Mouse (Mus musculus): ENCODE measurements at regions not wholly inside any gene's neighbourhood (a gene's known extent, or its start where the extent isn't known, plus 50 kb on each side); places are given as distances from the start of the nearest gene placed in this dataset.
A peak's percentile ranks its signal among the peaks of the same experiment; 100 is the strongest.
"Not testable (repeated sequence)": the region's sequence is repeated elsewhere in the genome, so short reads cannot be mapped to it uniquely, and the experiment has no call there.

- not testable (repeated sequence) for H3K4me2 ChIP-seq (ENCODE audit: low read depth); H3K4me1 ChIP-seq (ENCODE audit: control insufficient read depth, insufficient read depth, low read length); H3K27ac ChIP-seq (ENCODE audit: low read depth, low read length); ATAC-seq (ENCODE audit: insufficient read depth, low FRiP score, low TSS enrichment); H3K9ac ChIP-seq (ENCODE audit: low read length); DNase-seq (ENCODE audit: low spot score); H3K27me3 ChIP-seq (ENCODE audit: control insufficient read depth, insufficient read depth, low read length); H3K9me3 ChIP-seq (ENCODE audit: control insufficient read depth, low read length); H3K36me3 ChIP-seq (ENCODE audit: control insufficient read depth, insufficient read depth, low read length); H3K4me3 ChIP-seq (ENCODE audit: low read depth, low read length)
- 76% methylated on average over 3 of the region's 4 CpGs for WGBS
These were observed 188.2 kb upstream of the Asap2 start for GRCm38 (mm10) chr12:20802027-20802426.

GRCm38 (mm10) chr12:20805466-20805865, 184.8 kb upstream of the Asap2 start:
- 93% methylated on average over 4 of the region's 5 CpGs for WGBS
- not testable (repeated sequence) for H3K27ac ChIP-seq (ENCODE audit: low read depth, low read length); H3K4me3 ChIP-seq (ENCODE audit: low read depth, low read length); H3K9me3 ChIP-seq (ENCODE audit: control insufficient read depth, low read length); H3K9ac ChIP-seq (ENCODE audit: low read length); ATAC-seq (ENCODE audit: insufficient read depth, low FRiP score, low TSS enrichment); H3K4me2 ChIP-seq (ENCODE audit: low read depth); H3K4me1 ChIP-seq (ENCODE audit: control insufficient read depth, insufficient read depth, low read length); H3K36me3 ChIP-seq (ENCODE audit: control insufficient read depth, insufficient read depth, low read length); H3K27me3 ChIP-seq (ENCODE audit: control insufficient read depth, insufficient read depth, low read length); DNase-seq (ENCODE audit: low spot score)

- Histone ChIP-seq H3K36me3 (ENCODE audit: control insufficient read depth, insufficient read depth, low read length) (no peaks in the 10 kb centered on the region), H3K4me3 (ENCODE audit: low read depth, low read length) (no peak overlapping the region), H3K27ac (ENCODE audit: low read depth, low read length) (no peak overlapping the region), H3K4me2 (ENCODE audit: low read depth) (no peak overlapping the region), H3K27me3 (ENCODE audit: control insufficient read depth, insufficient read depth, low read length) (no peaks in the 10 kb centered on the region), H3K9ac (ENCODE audit: low read length) (no peak overlapping the region), H3K4me1 (ENCODE audit: control insufficient read depth, insufficient read depth, low read length) (no peaks in the 10 kb centered on the region), H3K9me3 (ENCODE audit: control insufficient read depth, low read length) (peaks cover 4% of the 10 kb centered on the region; the same call in 1 of the 2 replicates)
- WGBS = 94% methylated on average over 2 of the region's 2 CpGs
- no peak for ATAC-seq (ENCODE audit: insufficient read depth, low FRiP score, low TSS enrichment)
- no peak for DNase-seq (ENCODE audit: low spot score)
These were observed 183.6 kb upstream of the Asap2 start for GRCm38 (mm10) chr12:20806681-20807080.

GRCm38 (mm10) chr12:20813836-20814235, 176.4 kb upstream of the Asap2 start:
- H3K4me3 ChIP-seq (ENCODE audit: low read depth, low read length); DNase-seq (ENCODE audit: low spot score); H3K27me3 ChIP-seq (ENCODE audit: control insufficient read depth, insufficient read depth, low read length); H3K9me3 ChIP-seq (ENCODE audit: control insufficient read depth, low read length); H3K27ac ChIP-seq (ENCODE audit: low read depth, low read length); H3K36me3 ChIP-seq (ENCODE audit: control insufficient read depth, insufficient read depth, low read length); H3K4me1 ChIP-seq (ENCODE audit: control insufficient read depth, insufficient read depth, low read length); H3K4me2 ChIP-seq (ENCODE audit: low read depth); ATAC-seq (ENCODE audit: insufficient read depth, low FRiP score, low TSS enrichment); H3K9ac ChIP-seq (ENCODE audit: low read length): not testable (repeated sequence)
- WGBS = 82% methylated on average over 6 of the region's 6 CpGs

- DNase-seq (ENCODE audit: low spot score); H3K9ac ChIP-seq (ENCODE audit: low read length); ATAC-seq (ENCODE audit: insufficient read depth, low FRiP score, low TSS enrichment); H3K27me3 ChIP-seq (ENCODE audit: control insufficient read depth, insufficient read depth, low read length); H3K36me3 ChIP-seq (ENCODE audit: control insufficient read depth, insufficient read depth, low read length); H3K4me1 ChIP-seq (ENCODE audit: control insufficient read depth, insufficient read depth, low read length); H3K27ac ChIP-seq (ENCODE audit: low read depth, low read length); H3K9me3 ChIP-seq (ENCODE audit: control insufficient read depth, low read length): not testable (repeated sequence)
- Histone ChIP-seq H3K4me2 (ENCODE audit: low read depth) (peak overlapping the region; percentile 16; the same call in 1 of the 2 replicates), H3K4me3 (ENCODE audit: low read depth, low read length) (peak overlapping the region; percentile 20; the same call in 1 of the 2 replicates)
- 29% methylated on average over 38 of the region's 40 CpGs for WGBS
These were observed 175.1 kb upstream of the Asap2 start for GRCm38 (mm10) chr12:20815121-20815520.

GRCm38 (mm10) chr12:20815599-20815998, 174.7 kb upstream of the Asap2 start:
- Histone ChIP-seq H3K9ac (ENCODE audit: low read length) (no peak overlapping the region), H3K4me2 (ENCODE audit: low read depth) (peak overlapping the region; percentile 16; the same call in 1 of the 2 replicates), H3K9me3 (ENCODE audit: control insufficient read depth, low read length) (peaks cover 6% of the 10 kb centered on the region), H3K36me3 (ENCODE audit: control insufficient read depth, insufficient read depth, low read length) (no peaks in the 10 kb centered on the region), H3K4me1 (ENCODE audit: control insufficient read depth, insufficient read depth, low read length) (no peaks in the 10 kb centered on the region), H3K27ac (ENCODE audit: low read depth, low read length) (no peak overlapping the region), H3K4me3 (ENCODE audit: low read depth, low read length) (peak overlapping the region; percentile 20; the same call in 1 of the 2 replicates), H3K27me3 (ENCODE audit: control insufficient read depth, insufficient read depth, low read length) (no peaks in the 10 kb centered on the region)
- DNase-seq (ENCODE audit: low spot score) (peak; percentile 11), ATAC-seq (ENCODE audit: insufficient read depth, low FRiP score, low TSS enrichment) (peak; percentile 41; the same call in 1 of the 2 replicates)
- WGBS = 12% methylated on average over 36 of the region's 38 CpGs

GRCm38 (mm10) chr12:20843661-20844320, 146.5 kb upstream of the Asap2 start:
- H3K9me3 ChIP-seq (ENCODE audit: control insufficient read depth, low read length); H3K4me2 ChIP-seq (ENCODE audit: low read depth); H3K27ac ChIP-seq (ENCODE audit: low read depth, low read length); H3K4me1 ChIP-seq (ENCODE audit: control insufficient read depth, insufficient read depth, low read length); H3K4me3 ChIP-seq (ENCODE audit: low read depth, low read length); ATAC-seq (ENCODE audit: insufficient read depth, low FRiP score, low TSS enrichment); H3K9ac ChIP-seq (ENCODE audit: low read length); H3K36me3 ChIP-seq (ENCODE audit: control insufficient read depth, insufficient read depth, low read length); H3K27me3 ChIP-seq (ENCODE audit: control insufficient read depth, insufficient read depth, low read length); DNase-seq (ENCODE audit: low spot score): not testable (repeated sequence)
- WGBS = 76% methylated on average over 4 of the region's 4 CpGs

GRCm38 (mm10) chr12:20844873-20845272, 145.4 kb upstream of the Asap2 start:
- H3K4me1 ChIP-seq (ENCODE audit: control insufficient read depth, insufficient read depth, low read length); H3K9me3 ChIP-seq (ENCODE audit: control insufficient read depth, low read length); H3K4me2 ChIP-seq (ENCODE audit: low read depth); ATAC-seq (ENCODE audit: insufficient read depth, low FRiP score, low TSS enrichment); H3K27me3 ChIP-seq (ENCODE audit: control insufficient read depth, insufficient read depth, low read length); H3K9ac ChIP-seq (ENCODE audit: low read length); H3K4me3 ChIP-seq (ENCODE audit: low read depth, low read length); H3K36me3 ChIP-seq (ENCODE audit: control insufficient read depth, insufficient read depth, low read length); H3K27ac ChIP-seq (ENCODE audit: low read depth, low read length): not testable (repeated sequence)
- 53% methylated on average over 7 of the region's 7 CpGs for WGBS
- peak; percentile 34 for DNase-seq (ENCODE audit: low spot score)

- H3K36me3 ChIP-seq (ENCODE audit: control insufficient read depth, insufficient read depth, low read length) = no peaks in the 10 kb centered on the region
- no peak overlapping the region for H3K27ac ChIP-seq (ENCODE audit: low read depth, low read length)
- no peak for ATAC-seq (ENCODE audit: insufficient read depth, low FRiP score, low TSS enrichment)
- no peak overlapping the region for H3K4me3 ChIP-seq (ENCODE audit: low read depth, low read length)
- no peak overlapping the region for H3K9ac ChIP-seq (ENCODE audit: low read length)
- 63% methylated on average over 17 of the region's 17 CpGs for WGBS
- no peak for DNase-seq (ENCODE audit: low spot score)
- H3K4me1 ChIP-seq (ENCODE audit: control insufficient read depth, insufficient read depth, low read length) = no peaks in the 10 kb centered on the region
- H3K4me2 ChIP-seq (ENCODE audit: low read depth) = no peak overlapping the region
- no peaks in the 10 kb centered on the region for H3K27me3 ChIP-seq (ENCODE audit: control insufficient read depth, insufficient read depth, low read length)
- H3K9me3 ChIP-seq (ENCODE audit: control insufficient read depth, low read length) = no peaks in the 10 kb centered on the region
These were observed 145.0 kb upstream of the Asap2 start for GRCm38 (mm10) chr12:20845297-20845696.

Measured in neural tube, embryonic 11.5 days (tissue).